ENCODE assay signal across 9 mouse cellular contexts in genomic region chr17:23841145-23841544, GRCm38 (mm10). TPM values are rescaled to one million over a fixed set of nuclear protein-coding genes. Genes with fewer than 3 reads are reported as not detected.
DNase-seq lines count a peak whose midpoint lies in the region; TF ChIP-seq lines count a peak whose summit lies in the region.
"Had no signal": no experiment of that assay in that cellular context is flagged by ENCODE, and none has a peak within 500 bp of the region (broad histone marks: within the 10 kb centered on the region; RNA-seq: fewer than 3 reads in every experiment).

No protein-coding gene starts in this region.

- TF ChIP-seq CTCF in thymus, adult 2 months (IDR thresholded peaks at IDR 0.05; ENCODE audit: borderline replicate concordance, control insufficient read depth, extremely low read depth, insufficient read depth, low read length, poor library complexity) = no peak

- H3K4me1 ChIP-seq in thymus, adult 2 months (replicated peaks; ENCODE audit: control insufficient read depth, insufficient read depth, low read length) = peaks cover 4% of the 10 kb centered on the region; the same call in 1 of the 2 replicates

- no peaks in the 10 kb centered on the region for H3K27me3 ChIP-seq in thymus, adult 2 months (ENCODE audit: control insufficient read depth, insufficient read depth, low read length)

- H3K36me3 ChIP-seq in thymus, adult 2 months (ENCODE audit: control insufficient read depth, insufficient read depth, low read length) = no peaks in the 10 kb centered on the region
- H3K36me3 ChIP-seq: heart, embryonic 13.5 days had no signal

- WGBS in thymus, adult 2 months = 35% methylated on average over 4 of the region's 4 CpGs

- DNase-seq in cerebellum, adult 11 months = peak; percentile 44
- DNase-seq in cerebellum, adult 9-11 months = no peak
- DNase-seq in thymus, adult 2 months = peak; percentile 70
- DNase-seq in thymus, adult 18-20 months = no peak
- DNase-seq in embryo, embryonic 11.5 days (ENCODE audit: low read depth, low spot score) = peak; percentile 52
- DNase-seq in kidney, adult 9 months = peak; percentile 75
- DNase-seq in lung, postnatal 36 days = peak; percentile 90
- peak; percentile 32 to 56 for DNase-seq in spleen, postnatal 36 days (ENCODE audit: low spot score in 2 of 2)

- TF ChIP-seq POLR2A in thymus, adult 2 months (IDR thresholded peaks at IDR 0.05; ENCODE audit: control insufficient read depth, extremely low read depth, insufficient read depth, low read length, poor library complexity) = no peak

- no peak overlapping the region for H3K4me3 ChIP-seq in thymus, adult 2 months (ENCODE audit: control insufficient read depth, insufficient read depth, low read length)
- H3K4me3 ChIP-seq: heart, embryonic 13.5 days had no signal

- H3K27ac ChIP-seq in thymus, adult 2 months (ENCODE audit: control insufficient read depth, insufficient read depth, low read length) = no peak overlapping the region
- H3K27ac ChIP-seq: heart, embryonic 13.5 days had no signal

RNA-seq across cellular contexts. Expression of gene Prss32, which starts 2.5 kb away (rescaled TPM):
- 0.51 and 0.65 TPM in 2 replicates for polyA plus RNA-seq in thymus, adult 2 months (2012; rRNA removed)

RNA-seq across cellular contexts. Expression of gene Prss41, which starts 2.8 kb away (rescaled TPM):
- polyA plus RNA-seq in thymus, adult 2 months (2012; rRNA removed) = 0.34 and 0.59 TPM in 2 replicates

RNA-seq across cellular contexts. Expression of gene Prss33, which starts 5.3 kb away (rescaled TPM):
- 1.6 and 2.8 TPM in 2 replicates for polyA plus RNA-seq in thymus, adult 2 months (2012; rRNA removed)
- polyA plus RNA-seq: heart, embryonic 13.5 days had no signal

RNA-seq across cellular contexts. Expression of gene Elob, which starts 12.2 kb away (rescaled TPM):
- 639 and 815 TPM in 2 replicates for polyA plus RNA-seq in thymus, adult 2 months (2012; rRNA removed)

RNA-seq across cellular contexts. Expression of gene Prss21, which starts 26.7 kb away (rescaled TPM):
- 0.11 TPM in 1 of 2 replicates, not detected in the other for polyA plus RNA-seq in thymus, adult 2 months (2012; rRNA removed)
- polyA plus RNA-seq: heart, embryonic 13.5 days had no signal

Comparison
In these comparisons a context has a peak if more than half of its experiments do, and no peak if none do; other contexts are left out.
1. DNase-seq: peak in cerebellum, adult 11 months (single experiment), thymus, adult 2 months (single experiment), embryo, embryonic 11.5 days (single experiment), kidney, adult 9 months (single experiment), lung, postnatal 36 days (single experiment) and spleen, postnatal 36 days (2 of 2); none in cerebellum, adult 9-11 months (single experiment) and thymus, adult 18-20 months (0 of 2).